Mouse (Mus musculus) liver, embryonic 14.5 days (tissue): ENCODE measurements around the gene Stil.

ENCODE experiments used
- CTCF ChIP-seq: IDR thresholded peaks from 2 replicates; pipeline ENCODE4 v1.5.1; 2016; ENCODE audit warnings: antibody characterized with exemption, low read depth, control low read depth
- EP300 ChIP-seq: IDR thresholded peaks from 2 replicates; pipeline ENCODE4 v1.6.1; 2016; ENCODE audit warnings: antibody characterized with exemption, low read depth

DNA sequence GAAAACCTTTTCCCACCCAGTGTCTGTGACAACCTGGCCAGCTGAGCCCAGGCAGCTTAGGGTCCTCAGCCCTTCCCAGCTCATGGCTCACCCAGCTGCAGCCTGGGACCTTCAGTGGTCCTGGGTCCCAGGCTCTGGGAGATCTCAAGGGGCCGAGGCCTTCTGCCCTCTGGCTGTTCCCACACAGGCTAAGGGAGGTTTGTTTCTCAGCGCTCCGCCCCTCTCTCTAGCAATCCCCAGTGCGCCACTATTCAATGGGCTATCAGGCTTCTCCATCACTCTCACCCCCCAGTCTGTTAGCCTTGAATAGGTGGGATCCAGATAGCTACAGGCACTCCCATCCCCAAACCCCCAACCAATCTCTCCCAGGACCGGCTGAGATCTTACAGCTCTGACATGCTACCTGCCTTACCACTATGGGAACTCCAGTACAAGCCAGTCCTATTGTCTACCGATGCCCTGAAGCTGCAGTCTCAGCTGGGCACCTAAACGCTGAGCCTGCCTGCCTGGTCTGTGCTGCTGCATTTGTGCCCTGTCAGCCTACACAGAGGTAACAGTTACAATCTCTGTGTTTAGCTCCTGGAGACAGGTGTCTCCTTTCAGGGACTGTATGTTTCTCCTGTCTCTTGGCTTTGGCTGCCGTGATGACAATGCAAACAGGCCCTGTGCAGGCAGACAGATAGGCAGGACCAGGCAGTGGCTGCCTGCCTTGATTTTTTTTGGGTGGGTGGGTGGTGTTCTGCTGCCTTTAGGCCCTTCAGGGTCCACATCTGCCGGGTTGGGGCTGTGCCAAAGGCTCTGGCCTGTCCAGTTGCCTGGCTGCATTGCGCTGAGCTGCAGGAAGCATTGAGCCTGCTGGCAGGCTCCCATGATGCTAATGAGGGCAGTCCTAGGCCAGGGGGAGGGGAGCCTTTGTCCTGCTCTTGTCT is 79.2 kb downstream of the Stil start:
- TF ChIP-seq CTCF (no peak), EP300 (no peak)
